In genomic region chr6:24632061-24632460, GRCm38 (mm10) we compare ENCODE assay signal across 15 mouse cellular contexts. TPM values are rescaled to one million over a fixed set of nuclear protein-coding genes. Genes with fewer than 3 reads are reported as not detected.
DNase-seq lines count a peak whose midpoint lies in the region; ATAC-seq and TF ChIP-seq lines count a peak whose summit lies in the region.
"Had no signal": no experiment of that assay in that cellular context is flagged by ENCODE, and none has a peak within 500 bp of the region (broad histone marks: within the 10 kb centered on the region; RNA-seq: fewer than 3 reads in every experiment).

No protein-coding gene starts in this region.

- no peak overlapping the region for H3K27ac ChIP-seq in hindbrain, embryonic 16.5 days (ENCODE audit: low read depth, low read length)
- H3K27ac ChIP-seq in hindbrain, embryonic 12.5 days = no peak overlapping the region
- H3K27ac ChIP-seq in CH12.LX (ENCODE audit: insufficient read depth, low read depth) = no peak overlapping the region
- H3K27ac ChIP-seq in intestine, embryonic 15.5 days = no peak overlapping the region

- in situ Hi-C loops in CH12.LX (cut with MboI; ENCODE audit: low pct_ligation_motif_present, low pct_unique_long_range_greater_than_20kb, low sequenced_read_pairs) = no loop called here

- peaks cover 8% of the 10 kb centered on the region for H3K79me2 ChIP-seq in CH12.LX (replicated peaks; ENCODE audit: control insufficient read depth, extremely low read depth, insufficient read depth, poor library complexity, severe bottlenecking)

- dilution Hi-C loops in CH12.LX (cut with MboI; ENCODE audit: extremely low pct_ligation_motif_present, extremely low pct_unique_long_range_greater_than_20kb, low sequenced_read_pairs) = no loop called here

- DNase-seq in cerebellum, adult 8-10 months = no peak
- peak; percentile 29 for DNase-seq in CH12.LX (ENCODE audit: extremely low read depth)
- DNase-seq in lung, postnatal 4 days = no peak
- no peak for DNase-seq in spleen, postnatal 4 days (ENCODE audit: low spot score in 2 of 2)
- DNase-seq: B cell, adult 2 months; embryo, embryonic 11 days; thymus, postnatal 36 days had no signal

- TF ChIP-seq CTCF in CH12.LX (conservative IDR thresholded peaks at IDR 0.05 in 1 of 2, IDR thresholded peaks at IDR 0.05 in 1 of 2; ENCODE audit: low read depth in 2 of 2, low read length in 2 of 2) = no peak

- no peak for TF ChIP-seq EP300 in CH12.LX (IDR thresholded peaks at IDR 0.05; ENCODE audit: low read length)

- no peak for TF ChIP-seq RAD21 in CH12.LX (IDR thresholded peaks at IDR 0.05; ENCODE audit: low read depth, low read length)

- H3K36me3 ChIP-seq in hindbrain, embryonic 16.5 days (ENCODE audit: control insufficient read depth, insufficient read depth, low read length) = peaks cover 5% of the 10 kb centered on the region; the same call in 1 of the 2 replicates
- peaks cover 12% of the 10 kb centered on the region for H3K36me3 ChIP-seq in hindbrain, embryonic 12.5 days
- peaks cover 13 to 44% of the 10 kb centered on the region in 2 experiments for H3K36me3 ChIP-seq in CH12.LX (replicated peaks in 1 of 2; ENCODE audit: control insufficient read depth in 1 of 2, insufficient read depth in 1 of 2, low read length in 1 of 2)
- H3K36me3 ChIP-seq in intestine, embryonic 15.5 days = no peaks in the 10 kb centered on the region

- H3K9ac ChIP-seq in hindbrain, embryonic 16.5 days (ENCODE audit: low read depth, low read length) = no peak overlapping the region
- H3K9ac ChIP-seq in hindbrain, embryonic 12.5 days = no peak overlapping the region
- no peak overlapping the region for H3K9ac ChIP-seq in CH12.LX (ENCODE audit: insufficient read depth, low read depth)
- H3K9ac ChIP-seq in intestine, embryonic 15.5 days = no peak overlapping the region

- no peak overlapping the region for H3K4me2 ChIP-seq in hindbrain, embryonic 16.5 days (ENCODE audit: low read length)
- H3K4me2 ChIP-seq in hindbrain, embryonic 12.5 days (replicated peaks) = no peak overlapping the region
- H3K4me2 ChIP-seq in CH12.LX (ENCODE audit: insufficient read depth, low read depth, poor library complexity, severe bottlenecking) = no peak overlapping the region
- no peak overlapping the region for H3K4me2 ChIP-seq in intestine, embryonic 15.5 days (replicated peaks)

- H3K9me3 ChIP-seq in hindbrain, embryonic 16.5 days (ENCODE audit: control insufficient read depth, low read length) = no peaks in the 10 kb centered on the region
- H3K9me3 ChIP-seq in hindbrain, embryonic 12.5 days (replicated peaks) = no peaks in the 10 kb centered on the region
- H3K9me3 ChIP-seq in CH12.LX (replicated peaks; ENCODE audit: low read length) = no peaks in the 10 kb centered on the region
- no peaks in the 10 kb centered on the region for H3K9me3 ChIP-seq in intestine, embryonic 15.5 days

- 84% methylated on average over 4 of the region's 4 CpGs for WGBS in hindbrain, embryonic 16.5 days
- WGBS in hindbrain, embryonic 12.5 days = 89% methylated on average over 4 of the region's 4 CpGs
- 63% methylated on average over 4 of the region's 4 CpGs for WGBS in intestine, embryonic 15.5 days

- no peaks in the 10 kb centered on the region for H3K27me3 ChIP-seq in hindbrain, embryonic 16.5 days (replicated peaks; ENCODE audit: control insufficient read depth, insufficient read depth, low read length)
- H3K27me3 ChIP-seq in hindbrain, embryonic 12.5 days = no peaks in the 10 kb centered on the region
- no peaks in the 10 kb centered on the region for H3K27me3 ChIP-seq in CH12.LX (replicated peaks)
- H3K27me3 ChIP-seq in intestine, embryonic 15.5 days (replicated peaks) = no peaks in the 10 kb centered on the region

- ATAC-seq in cerebellum, adult (ENCODE audit: insufficient number of reproducible peaks, low FRiP score, low TSS enrichment) = 0 out of 2 replicates have a peak, but pooled peaks have one; percentile 16
- ATAC-seq in hindbrain, embryonic 16.5 days = peak; percentile 26; the same call in 1 of the 2 replicates
- no peak; the same call in 1 of the 2 replicates for ATAC-seq in hindbrain, embryonic 12.5 days (ENCODE audit: low FRiP score)
- ATAC-seq in intestine, embryonic 15.5 days = peak; percentile 78

- no peak for TF ChIP-seq POLR2A in CH12.LX (IDR thresholded peaks at IDR 0.05; ENCODE audit: low read depth, low read length)

- H3K4me1 ChIP-seq in hindbrain, embryonic 16.5 days (ENCODE audit: control insufficient read depth, insufficient read depth, low read depth, low read length) = no peaks in the 10 kb centered on the region
- no peaks in the 10 kb centered on the region for H3K4me1 ChIP-seq in hindbrain, embryonic 12.5 days
- peaks cover 0 to 12% of the 10 kb centered on the region in 2 experiments; a peak in 3 of 4 replicates for H3K4me1 ChIP-seq in CH12.LX (ENCODE audit: control insufficient read depth in 1 of 2, insufficient read depth in 2 of 2)
- no peaks in the 10 kb centered on the region for H3K4me1 ChIP-seq in intestine, embryonic 15.5 days (replicated peaks)

- H3K4me3 ChIP-seq in hindbrain, embryonic 16.5 days (ENCODE audit: low read length) = no peak overlapping the region
- no peak overlapping the region for H3K4me3 ChIP-seq in hindbrain, embryonic 12.5 days
- no peak overlapping the region for H3K4me3 ChIP-seq in CH12.LX (replicated peaks in 1 of 3; ENCODE audit: low read depth in 2 of 3, low read length in 2 of 3, poor library complexity in 1 of 3)
- H3K4me3 ChIP-seq in intestine, embryonic 15.5 days (replicated peaks) = no peak overlapping the region

TF ChIP-seq in CH12.LX, 34 proteins besides CTCF, POLR2A, EP300 and RAD21:
- TF ChIP-seq ZNF384 (IDR thresholded peaks at IDR 0.05; ENCODE audit: low read depth, low read length) (no peak), NRF1 (IDR thresholded peaks at IDR 0.05; ENCODE audit: low read depth, low read length) (no peak), POLR2AphosphoS2 (IDR thresholded peaks at IDR 0.05; ENCODE audit: low read depth, low read length) (no peak), TCF12 (IDR thresholded peaks at IDR 0.05; ENCODE audit: low read depth, low read length) (no peak), ETS1 (conservative IDR thresholded peaks at IDR 0.05; ENCODE audit: low read depth, low read length) (no peak)

RNA-seq across cellular contexts. Expression of gene Wasl, which starts 32.7 kb away (rescaled TPM):
- polyA plus RNA-seq in hindbrain, embryonic 16.5 days (2015; fragmentation: Nextera tagmentation; extraction: Ambion mirVana) = 52.2 and 61.3 TPM in 2 replicates
- polyA plus RNA-seq in hindbrain, embryonic 12.5 days (2016; fragmentation: Nextera tagmentation; extraction: Ambion mirVana) = 78.9 and 82.3 TPM in 2 replicates
- total RNA-seq in CH12.LX (2012; rRNA removed) = 3.9 and 5.6 TPM in 2 replicates
- total RNA-seq in CH12.LX (2014; rRNA removed) = 7.6 and 7.8 TPM in 2 replicates
- 7.4 and 8.4 TPM in 2 replicates for polyA plus RNA-seq in CH12.LX (2012; ENCODE audit: insufficient read length, low read depth)
- polyA plus RNA-seq in intestine, embryonic 15.5 days (2015; fragmentation: Nextera tagmentation; extraction: Ambion mirVana) = 66.2 and 74.3 TPM in 2 replicates

RNA-seq across cellular contexts. Expression of gene Lmod2, which starts 34.5 kb away (rescaled TPM):
- 0.30 TPM in 1 of 2 replicates, not detected in the other for polyA plus RNA-seq in hindbrain, embryonic 16.5 days (2015; fragmentation: Nextera tagmentation; extraction: Ambion mirVana)
- polyA plus RNA-seq in hindbrain, embryonic 12.5 days (2016; fragmentation: Nextera tagmentation; extraction: Ambion mirVana) = not detected in 2 replicates
- total RNA-seq in CH12.LX (2012; rRNA removed) (not detected in 2 replicates), CH12.LX (2014; rRNA removed) (not detected in 2 replicates)
- polyA plus RNA-seq in CH12.LX (2012; ENCODE audit: insufficient read length, low read depth) = not detected in 2 replicates
- not detected in 2 replicates for polyA plus RNA-seq in intestine, embryonic 15.5 days (2015; fragmentation: Nextera tagmentation; extraction: Ambion mirVana)
- total RNA-seq: hematopoietic stem cell, adult 5-6 weeks; left cerebral cortex, postnatal 36 days; monocyte, adult 5-6 weeks had no signal
- polyA plus RNA-seq: forebrain, embryonic 11.5 days had no signal
